Mouse (Mus musculus) urinary bladder, adult 2 months (tissue): Measurements from ENCODE around the gene Epha8. TPM values are rescaled to one million over a fixed set of nuclear protein-coding genes. Genes with fewer than 3 reads are reported as not detected.

Source experiments
- DNase-seq: peaks from one replicate; pipeline ENCODE4 v3.0.0; 2022; ENCODE audit warnings: low spot score
- polyA plus RNA-seq: library from polyadenylated mRNA; depleted of rRNA; stranded (reverse); fragments of >200 nt; gene quantifications from 2 replicates; pipeline ENCODE4 v1.2.3, GENCODE M21; 2012; rRNA removed

The Epha8 gene
- polyA plus RNA-seq = 0.03 and 0.07 TPM in 2 replicates

GRCm38 (mm10) chr4:136956751-136957446, at the start of gene Epha8:
Gene Epha8, minus strand, starts transcription at chr4:136956816.
- no peak for DNase-seq

GRCm38 (mm10) chr4:137001825-137002224, 45.2 kb upstream of the Epha8 start:
- DNase-seq = no peak

GRCm38 (mm10) chr4:137001020-137001419, 44.4 kb upstream of the Epha8 start:
- DNase-seq = no peak

- DNase-seq = no peak
Measured at GRCm38 (mm10) chr4:136998371-136998770, 41.8 kb upstream of the Epha8 start.

GRCm38 (mm10) chr4:136997723-136998345, 41.2 kb upstream of the Epha8 start:
- no peak for DNase-seq

- DNase-seq = no peak
Measured at GRCm38 (mm10) chr4:136996933-136997332, 40.3 kb upstream of the Epha8 start.

GRCm38 (mm10) chr4:136995361-136995760, 38.7 kb upstream of the Epha8 start:
- DNase-seq = no peak

GRCm38 (mm10) chr4:136981993-136982695, 25.5 kb upstream of the Epha8 start:
- no peak for DNase-seq

- no peak for DNase-seq
Measured at GRCm38 (mm10) chr4:136981347-136981746, 24.7 kb upstream of the Epha8 start.

- DNase-seq = no peak
Measured at GRCm38 (mm10) chr4:136980921-136981320, 24.3 kb upstream of the Epha8 start.

GRCm38 (mm10) chr4:136977244-136977643, 20.6 kb upstream of the Epha8 start:
- DNase-seq = no peak

GRCm38 (mm10) chr4:136970939-136971338, 14.3 kb upstream of the Epha8 start:
- DNase-seq = no peak

- no peak for DNase-seq
Measured at GRCm38 (mm10) chr4:136969503-136970276, 13.1 kb upstream of the Epha8 start.

GRCm38 (mm10) chr4:136969096-136969495, 12.5 kb upstream of the Epha8 start:
- no peak for DNase-seq

GRCm38 (mm10) chr4:136967511-136967910, 10.9 kb upstream of the Epha8 start:
- no peak for DNase-seq

- no peak for DNase-seq
Measured at GRCm38 (mm10) chr4:136966493-136967390, 10.1 kb upstream of the Epha8 start.

GRCm38 (mm10) chr4:136964990-136965421, 8.4 kb upstream of the Epha8 start:
- DNase-seq = no peak

- no peak for DNase-seq
Measured at GRCm38 (mm10) chr4:136962447-136962846, 5.8 kb upstream of the Epha8 start.

- no peak for DNase-seq
Measured at GRCm38 (mm10) chr4:136961642-136962285, 5.1 kb upstream of the Epha8 start.

GRCm38 (mm10) chr4:136960581-136960980, 4.0 kb upstream of the Epha8 start:
- no peak for DNase-seq
